Mouse (Mus musculus) limb, embryonic 14.5 days (tissue): ENCODE data around the gene AW822073. TPM values are rescaled to one million over a fixed set of nuclear protein-coding genes. Genes with fewer than 3 reads are reported as not detected.
"Not testable (repeated sequence)": the region's sequence is repeated elsewhere in the genome, so short reads cannot be mapped to it uniquely, and the experiment has no call there.

Experiments used
- ATAC-seq: fragments of 200-750 bp; cut with Nextera tagmentation; 2 replicates; pipeline ENCODE4 v1.8.0; 2017; ENCODE audit warnings: low read depth, moderate number of reproducible peaks, moderate TSS enrichment; ENCODE audit not compliant: low FRiP score
- DNase-seq: peaks from one replicate; pipeline ENCODE4 v3.0.0-alpha.2; 2015; ENCODE audit warnings: low spot score
- H3K27ac ChIP-seq: fragments of 300-500 bp; sonication (generic); replicated peaks from 2 replicates; pipeline ENCODE4 v1.5.1; 2014; ENCODE audit warnings: low read depth, mild to moderate bottlenecking, low read length, moderate library complexity, mixed read lengths
- H3K27me3 ChIP-seq: fragments of 300-500 bp; sonication (generic); 2 replicates; pipeline ENCODE4 v1.6.1; 2014; ENCODE audit warnings: low read length, mixed read lengths; ENCODE audit not compliant: control insufficient read depth, insufficient read depth
- H3K36me3 ChIP-seq: fragments of 300-500 bp; sonication (generic); 2 replicates; pipeline ENCODE4 v1.6.1; 2014; ENCODE audit warnings: mild to moderate bottlenecking, low read length, moderate library complexity, mixed read lengths; ENCODE audit not compliant: control insufficient read depth, insufficient read depth
- H3K4me1 ChIP-seq: fragments of 300-500 bp; sonication (generic); 2 replicates; pipeline ENCODE4 v1.6.1; 2014; ENCODE audit warnings: antibody characterized with exemption, low read length, mixed read lengths; ENCODE audit not compliant: control insufficient read depth, insufficient read depth
- H3K4me2 ChIP-seq: fragments of 300-500 bp; sonication (generic); replicated peaks from 2 replicates; pipeline ENCODE4 v1.6.1; 2014; ENCODE audit warnings: low read depth, mild to moderate bottlenecking, low read length, moderate library complexity; ENCODE audit not compliant: severe bottlenecking
- H3K4me3 ChIP-seq: fragments of 300-500 bp; sonication (generic); replicated peaks from 2 replicates; pipeline ENCODE4 v1.5.1; 2014; ENCODE audit warnings: low read length
- H3K9ac ChIP-seq: fragments of 300-500 bp; sonication (generic); 2 replicates; pipeline ENCODE4 v1.6.1; 2014; ENCODE audit warnings: mild to moderate bottlenecking, low read depth, low read length, moderate library complexity; ENCODE audit not compliant: severe bottlenecking
- H3K9me3 ChIP-seq: fragments of 300-500 bp; sonication (generic); 2 replicates; pipeline ENCODE4 v1.6.1; 2016; ENCODE audit warnings: low read length; ENCODE audit not compliant: control insufficient read depth
- WGBS: fragments of 180-500 bp; shearing (Covaris S2); extraction: QIAGEN DNeasy Blood & Tissue Kit; methylation state at CpG from one replicate; pipeline ENCODE4 v1.1.7; 2014; 5-methylcytosine and 5-hydroxymethylcytosine counted together
- polyA plus RNA-seq, 2 experiments: library from polyadenylated mRNA; depleted of rRNA in 1 of 2; stranded (reverse) in 1 of 2; unstranded in 1 of 2; fragments of >200 nt; fragmentation: Nextera tagmentation in 1 of 2; extraction: Ambion mirVana in 1 of 2; gene quantifications; 2 replicates each; pipeline versions ENCODE4 v1.2.1 to v1.2.3; 2012 to 2014

The AW822073 gene
- polyA plus RNA-seq, 2 experiments = not detected

DNA sequence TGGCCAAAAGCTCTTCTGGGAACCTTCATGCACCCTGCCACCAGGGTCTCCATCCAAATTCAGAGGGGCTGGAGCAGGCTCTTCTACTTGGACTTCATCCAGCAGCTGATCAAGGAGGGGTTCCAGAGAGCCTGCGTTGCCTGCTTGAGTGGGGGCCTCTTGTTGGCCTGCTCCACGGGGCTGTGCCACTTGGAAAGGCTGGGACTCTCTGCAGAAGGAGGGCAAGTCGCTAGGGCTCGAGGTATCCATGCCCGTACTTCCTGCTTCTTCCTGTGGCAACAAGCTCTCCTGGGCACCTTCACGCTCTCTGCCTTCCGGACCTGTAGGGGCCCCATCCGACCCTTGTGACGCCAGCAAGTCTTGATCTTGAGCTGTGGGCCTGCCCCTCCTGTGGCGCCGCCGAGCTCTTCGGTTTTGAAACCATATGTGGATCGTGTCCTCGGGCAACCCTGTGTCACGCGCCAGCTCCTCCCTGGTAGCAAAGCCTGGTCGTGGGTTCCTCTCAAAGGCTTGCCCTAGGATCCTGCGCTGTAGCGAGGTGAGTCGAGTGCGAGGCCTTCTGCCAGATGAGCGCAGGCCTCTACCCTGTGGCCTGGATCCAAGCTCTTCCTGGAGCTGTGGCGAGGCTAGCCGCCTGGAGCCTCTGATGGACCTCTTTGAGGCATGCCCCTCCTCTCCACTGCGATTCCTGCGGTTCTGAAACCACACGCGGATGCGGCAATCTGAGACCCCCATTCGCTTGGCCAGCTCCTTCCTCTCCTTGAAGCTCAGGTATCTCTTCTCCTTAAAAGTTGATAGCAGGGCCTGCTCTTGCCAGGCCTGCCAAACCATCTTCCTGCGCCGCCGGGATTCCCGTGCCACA, 7.3 kb upstream of the AW822073 start:
- H3K4me2 ChIP-seq, H3K9ac ChIP-seq, H3K27me3 ChIP-seq, H3K4me1 ChIP-seq, H3K4me3 ChIP-seq, H3K36me3 ChIP-seq, H3K27ac ChIP-seq: not testable (repeated sequence)
- peaks cover 11% of the 10 kb centered on the region for H3K9me3 ChIP-seq
- DNase-seq (peak; percentile 36), ATAC-seq (peak; percentile 76)
- WGBS = 87% methylated on average over 31 of the region's 35 CpGs

DNA sequence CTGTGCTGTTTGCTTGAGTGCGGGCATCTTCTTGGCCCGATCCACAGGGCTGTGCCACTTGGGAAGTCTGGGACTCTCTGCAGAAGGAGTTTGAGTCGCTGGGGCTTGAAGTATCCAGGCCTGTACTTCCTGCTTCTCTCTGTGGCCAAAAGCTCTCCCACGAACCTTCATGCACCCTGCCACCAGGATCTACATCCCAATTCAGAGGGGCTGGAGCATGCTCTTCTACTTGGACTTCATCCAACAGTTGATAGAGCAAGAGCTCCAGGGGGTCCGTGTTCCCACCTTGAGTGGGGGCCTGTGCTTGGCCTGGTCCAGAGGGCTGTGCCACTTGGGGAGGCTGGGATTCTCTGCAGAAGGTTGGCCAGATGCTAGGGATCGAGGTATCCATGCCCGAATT, 6.4 kb upstream of the AW822073 start:
- not testable (repeated sequence) for DNase-seq, H3K4me3 ChIP-seq, H3K36me3 ChIP-seq, H3K27me3 ChIP-seq, H3K9ac ChIP-seq, H3K4me1 ChIP-seq, H3K27ac ChIP-seq, H3K4me2 ChIP-seq
- peak; percentile 42 for ATAC-seq
- 80% methylated on average over 3 of the region's 7 CpGs for WGBS
- H3K9me3 ChIP-seq = peaks cover 11% of the 10 kb centered on the region

DNA sequence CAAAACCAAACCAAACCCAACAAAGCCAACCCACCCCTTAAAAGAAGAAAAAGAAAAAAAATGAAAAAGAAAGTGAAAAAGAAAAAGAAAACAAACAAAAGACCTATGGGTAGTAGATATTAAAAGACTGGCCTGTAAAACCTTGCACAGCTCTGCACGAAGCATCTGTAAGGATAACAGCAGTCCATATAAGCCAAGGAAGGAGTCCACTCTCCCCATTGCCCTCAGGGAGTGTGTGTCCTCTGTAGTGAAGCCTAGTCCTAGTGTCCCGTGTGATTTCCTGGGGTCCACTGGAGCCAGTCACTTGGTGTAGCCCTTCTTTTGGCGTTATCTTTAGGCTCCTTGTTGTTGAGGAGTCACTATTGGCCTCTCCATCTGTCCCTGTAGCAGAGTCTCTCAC, 5.3 kb upstream of the AW822073 start:
- not testable (repeated sequence) for H3K9ac ChIP-seq, H3K4me1 ChIP-seq, H3K27me3 ChIP-seq, DNase-seq, H3K4me2 ChIP-seq, H3K36me3 ChIP-seq, H3K4me3 ChIP-seq, ATAC-seq, H3K27ac ChIP-seq
- WGBS = 59% methylated on average over 3 of the region's 3 CpGs
- peaks cover 11% of the 10 kb centered on the region for H3K9me3 ChIP-seq

DNA sequence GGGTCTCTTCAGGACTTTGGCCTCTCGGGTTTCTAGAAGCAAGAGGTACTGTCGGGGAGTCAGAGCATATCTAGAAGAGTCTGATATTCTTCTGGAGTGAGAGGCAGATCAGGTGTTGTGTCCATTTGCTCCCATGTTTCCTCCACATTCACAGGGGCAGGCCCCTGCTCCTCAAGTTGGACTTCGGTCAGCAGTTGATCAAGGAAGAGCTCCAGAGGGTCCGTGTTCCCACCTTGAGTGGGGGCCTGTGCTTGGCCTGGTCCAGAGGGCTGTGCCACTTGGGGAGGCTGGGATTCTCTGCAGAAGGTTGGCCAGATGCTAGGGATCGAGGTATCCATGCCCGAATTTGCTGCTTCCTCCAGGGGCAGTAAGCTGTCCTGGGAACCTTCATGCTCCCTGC, 3.1 kb upstream of the AW822073 start:
- DNase-seq, H3K36me3 ChIP-seq, H3K9ac ChIP-seq, H3K4me1 ChIP-seq, H3K4me2 ChIP-seq, H3K27ac ChIP-seq, ATAC-seq, H3K4me3 ChIP-seq, H3K27me3 ChIP-seq: not testable (repeated sequence)
- 94% methylated on average over 2 of the region's 6 CpGs for WGBS
- H3K9me3 ChIP-seq = peaks cover 11% of the 10 kb centered on the region

DNA sequence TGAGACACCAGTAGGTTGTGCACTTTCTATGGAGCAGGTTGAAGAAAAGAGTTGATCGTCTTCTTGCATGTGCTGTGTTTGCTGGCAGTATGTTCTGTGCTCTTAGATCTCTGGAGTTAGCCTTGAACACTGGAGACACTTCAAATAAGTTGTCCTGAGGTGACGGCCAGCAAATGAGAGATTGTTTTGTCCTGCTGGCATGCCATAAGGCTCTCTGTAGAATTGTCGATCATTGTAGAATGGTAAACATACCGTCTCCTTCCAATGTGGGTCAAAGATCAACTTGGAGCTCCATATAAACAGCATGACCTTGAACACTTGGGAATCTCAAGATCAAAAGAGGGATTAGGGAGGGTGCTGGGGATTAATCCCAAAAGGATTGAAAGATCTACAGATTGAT, 1.6 kb upstream of the AW822073 start:
- not testable (repeated sequence) for H3K4me1 ChIP-seq, H3K4me2 ChIP-seq, ATAC-seq, H3K27me3 ChIP-seq, H3K27ac ChIP-seq, H3K4me3 ChIP-seq, H3K9ac ChIP-seq, H3K9me3 ChIP-seq, H3K36me3 ChIP-seq
- WGBS = 86% methylated on average over 4 of the region's 4 CpGs
- DNase-seq = peak; percentile 40

DNA sequence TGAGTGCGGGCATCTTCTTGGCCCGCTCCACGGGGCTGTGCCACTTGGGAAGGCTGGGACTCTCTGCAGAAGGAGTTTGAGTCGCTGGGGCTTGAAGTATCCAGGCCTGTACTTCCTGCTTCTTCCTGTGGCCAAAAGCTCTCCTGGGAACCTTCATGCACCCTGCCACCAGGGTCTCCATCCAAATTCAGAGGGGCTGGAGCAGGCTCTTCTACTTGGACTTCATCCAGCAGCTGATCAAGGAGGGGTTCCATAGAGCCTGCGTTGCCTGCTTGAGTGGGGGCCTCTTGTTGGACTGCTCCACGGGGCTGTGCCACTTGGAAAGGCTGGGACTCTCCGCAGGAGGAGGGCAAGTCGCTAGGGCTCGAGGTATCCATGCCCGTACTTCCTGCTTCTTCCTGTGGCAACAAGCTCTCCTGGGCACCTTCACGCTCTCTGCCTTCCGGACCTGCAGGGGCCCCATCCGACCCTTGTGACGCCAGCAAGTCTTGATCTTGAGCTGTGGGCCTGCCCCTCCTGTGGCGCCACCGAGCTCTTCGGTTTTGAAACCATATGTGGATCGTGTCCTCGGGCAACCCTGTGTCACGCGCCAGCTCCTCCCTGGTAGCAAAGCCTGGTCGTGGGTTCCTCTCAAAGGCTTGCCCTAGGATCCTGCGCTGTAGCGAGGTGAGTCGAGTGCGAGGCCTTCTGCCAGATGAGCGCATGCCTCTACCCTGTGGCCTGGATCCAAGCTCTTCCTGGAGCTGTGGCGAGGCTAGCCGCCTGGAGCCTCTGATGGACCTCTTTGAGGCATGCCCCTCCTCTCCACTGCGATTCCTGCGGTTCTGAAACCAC, 541 bp downstream of the AW822073 start:
- not testable (repeated sequence) for DNase-seq, H3K4me1 ChIP-seq, H3K4me2 ChIP-seq, H3K27ac ChIP-seq, H3K9ac ChIP-seq, H3K9me3 ChIP-seq, ATAC-seq, H3K36me3 ChIP-seq, H3K4me3 ChIP-seq, H3K27me3 ChIP-seq
- 82% methylated on average over 25 of the region's 31 CpGs for WGBS

DNA sequence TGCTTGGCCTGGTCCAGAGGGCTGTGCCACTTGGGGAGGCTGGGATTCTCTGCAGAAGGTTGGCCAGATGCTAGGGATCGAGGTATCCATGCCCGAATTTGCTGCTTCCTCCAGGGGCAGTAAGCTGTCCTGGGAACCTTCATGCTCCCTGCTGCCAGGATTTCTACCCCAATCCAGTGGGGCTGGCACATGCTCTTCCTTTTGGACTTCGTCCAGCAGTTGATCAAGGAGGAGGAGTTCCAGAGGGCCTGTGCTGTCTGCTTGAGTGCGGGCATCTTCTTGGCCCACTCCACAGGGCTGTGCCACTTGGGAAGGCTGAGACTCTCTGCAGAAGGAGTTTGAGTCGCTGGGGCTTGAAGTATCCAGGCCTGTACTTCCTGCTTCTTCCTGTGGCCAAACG, 1.6 kb downstream of the AW822073 start:
- not testable (repeated sequence) for H3K4me1 ChIP-seq, DNase-seq, H3K4me3 ChIP-seq, H3K27ac ChIP-seq, H3K9ac ChIP-seq, H3K36me3 ChIP-seq, H3K4me2 ChIP-seq, H3K9me3 ChIP-seq, ATAC-seq, H3K27me3 ChIP-seq
- WGBS = 79% methylated on average over 3 of the region's 6 CpGs

DNA sequence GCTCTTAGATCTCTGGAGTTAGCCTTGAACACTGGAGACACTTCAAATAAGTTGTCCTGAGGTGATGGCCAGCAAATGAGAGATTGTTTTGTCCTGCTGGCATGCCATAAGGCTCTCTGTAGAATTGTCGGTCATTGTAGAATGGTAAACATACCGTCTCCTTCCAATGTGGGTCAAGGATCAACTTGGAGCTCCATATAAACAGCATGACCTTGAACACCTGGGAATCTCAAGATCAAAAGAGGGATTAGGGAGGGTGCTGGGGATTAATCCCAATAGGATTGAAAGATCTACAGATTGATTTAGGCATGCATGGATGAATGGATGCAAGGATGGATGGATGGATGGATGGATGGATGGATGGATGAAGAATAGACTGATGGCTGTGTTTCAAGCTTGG, 3.2 kb downstream of the AW822073 start:
- not testable (repeated sequence) for H3K27ac ChIP-seq, H3K4me3 ChIP-seq, DNase-seq, H3K9ac ChIP-seq, H3K27me3 ChIP-seq, H3K9me3 ChIP-seq, H3K36me3 ChIP-seq, H3K4me2 ChIP-seq, ATAC-seq, H3K4me1 ChIP-seq
- 90% methylated on average over 2 of the region's 2 CpGs for WGBS
